Comparison of ENCODE assay signal across 8 mouse cellular contexts in the genomic region with DNA sequence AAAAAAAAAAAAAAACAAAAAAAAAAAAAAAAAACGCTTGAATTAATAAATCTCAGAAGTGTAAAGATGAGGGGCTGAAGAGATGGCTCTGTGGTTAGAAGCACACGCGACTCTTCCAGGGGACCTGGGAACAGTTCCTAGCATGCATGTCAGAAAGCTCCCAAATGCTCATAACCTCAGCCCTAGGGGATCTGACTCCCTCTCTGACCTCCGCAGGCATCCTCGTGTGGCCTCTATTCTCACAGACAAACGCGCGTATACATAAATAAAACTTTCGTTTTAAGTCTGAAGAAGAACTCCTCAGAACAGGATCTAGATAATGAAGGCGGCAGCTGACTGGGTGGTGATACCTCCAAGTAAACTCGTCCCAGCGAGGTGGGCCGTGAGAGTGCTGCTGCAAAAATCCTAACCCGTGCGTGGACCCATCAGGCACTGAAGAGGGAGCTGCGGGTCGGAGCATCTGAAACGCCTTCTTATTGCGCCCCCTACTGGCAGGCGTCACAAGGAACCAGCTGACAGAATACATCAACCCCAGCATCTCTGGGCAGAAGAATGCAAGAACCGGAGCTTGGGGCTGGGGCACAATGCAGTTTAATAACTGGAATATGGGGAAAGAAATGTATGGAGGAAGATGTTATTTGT.
DNase-seq lines count a peak whose midpoint lies in the region; ATAC-seq and TF ChIP-seq lines count a peak whose summit lies in the region.

No protein-coding gene starts in this region.

- no peak overlapping the region for H3K27ac ChIP-seq in heart, embryonic 15.5 days
- H3K27ac ChIP-seq in liver, embryonic 11.5 days (ENCODE audit: low read depth, low read length), result no peak overlapping the region

- TF ChIP-seq CTCF in brain, embryonic 14.5 days (IDR thresholded peaks at IDR 0.05; ENCODE audit: borderline replicate concordance, extremely low read depth, insufficient read depth, insufficient read length), result peak; percentile 97

- peak; percentile 51 for DNase-seq in 416B (ENCODE audit: low read depth)
- DNase-seq in brain, embryonic 14.5 days (ENCODE audit: low read depth), result peak; percentile 94
- peak; percentile 40 for DNase-seq in fibroblast of lung, adult 2 months (ENCODE audit: low read depth)
- peak; percentile 75 for DNase-seq in kidney, postnatal 14 days
- DNase-seq in liver, embryonic 11.5 days (ENCODE audit: low spot score), result peak; percentile 65
- DNase-seq in naive thymus-derived CD4-positive, alpha-beta T cell, adult 2 months (ENCODE audit: low read depth), result peak; percentile 32
- DNase-seq in testis, postnatal 10 days (ENCODE audit: low spot score), result peak; percentile 87

- peaks cover 9% of the 10 kb centered on the region; the same call in 1 of the 2 replicates for H3K27me3 ChIP-seq in heart, embryonic 15.5 days
- H3K27me3 ChIP-seq in liver, embryonic 11.5 days (replicated peaks; ENCODE audit: control insufficient read depth, insufficient read depth, low read length), result no peaks in the 10 kb centered on the region

- H3K4me2 ChIP-seq in heart, embryonic 15.5 days, result peak overlapping the region; percentile 67
- H3K4me2 ChIP-seq in liver, embryonic 11.5 days, result peak overlapping the region; percentile 57

- no peak for TF ChIP-seq POLR2A in brain, embryonic 14.5 days (IDR thresholded peaks at IDR 0.05; ENCODE audit: borderline replicate concordance, extremely low read depth, insufficient read depth, insufficient read length, poor library complexity, severe bottlenecking)

- H3K9me3 ChIP-seq in heart, embryonic 15.5 days (replicated peaks), result no peaks in the 10 kb centered on the region
- no peaks in the 10 kb centered on the region for H3K9me3 ChIP-seq in liver, embryonic 11.5 days (ENCODE audit: control insufficient read depth, low read length)

- ATAC-seq in heart, embryonic 15.5 days (replicated peaks; ENCODE audit: insufficient number of reproducible peaks, insufficient read depth, low FRiP score, low read depth), result no peak
- peak; percentile 48; the same call in 1 of the 2 replicates for ATAC-seq in liver, embryonic 11.5 days (replicated peaks; ENCODE audit: low FRiP score)

- peak overlapping the region; percentile 34; the same call in 1 of the 2 replicates for H3K9ac ChIP-seq in heart, embryonic 15.5 days
- no peak overlapping the region for H3K9ac ChIP-seq in liver, embryonic 11.5 days (ENCODE audit: low read depth, low read length)

- 6% methylated on average over 21 of the region's 21 CpGs for WGBS in heart, embryonic 15.5 days
- 12% methylated on average over 21 of the region's 21 CpGs for WGBS in liver, embryonic 11.5 days

- peak overlapping the region; percentile 52 for H3K4me3 ChIP-seq in heart, embryonic 15.5 days
- peak overlapping the region; percentile 26 for H3K4me3 ChIP-seq in liver, embryonic 11.5 days (ENCODE audit: low read depth, low read length)

- H3K36me3 ChIP-seq in heart, embryonic 15.5 days, result no peaks in the 10 kb centered on the region
- H3K36me3 ChIP-seq in liver, embryonic 11.5 days (ENCODE audit: control insufficient read depth, insufficient read depth, low read length), result no peaks in the 10 kb centered on the region

- 0 out of 2 replicates have a peak, but pooled peaks cover 3% of the 10 kb centered on the region for H3K4me1 ChIP-seq in heart, embryonic 15.5 days (replicated peaks)
- no peaks in the 10 kb centered on the region for H3K4me1 ChIP-seq in liver, embryonic 11.5 days (replicated peaks; ENCODE audit: control insufficient read depth, insufficient read depth, low read length)

Comparison
In these comparisons a context has a peak if more than half of its experiments do, and no peak if none do; other contexts are left out.
1. DNase-seq: peak in every context shown above with its lines; median percentile 94 in brain, embryonic 14.5 days; 87 in testis, postnatal 10 days; 75 in kidney, postnatal 14 days; 65 in liver, embryonic 11.5 days; 51 in 416B; 40 in fibroblast of lung, adult 2 months; 32 in naive thymus-derived CD4-positive, alpha-beta T cell, adult 2 months.